Mouse (Mus musculus) CH12.LX (cell line): ENCODE data around the gene Rpp25l. TPM values are rescaled to one million over a fixed set of nuclear protein-coding genes. Genes with fewer than 3 reads are reported as not detected.
"Not testable (repeated sequence)": the region's sequence is repeated elsewhere in the genome, so short reads cannot be mapped to it uniquely, and the experiment has no call there.

Experiments used
- DNase-seq: peaks from one replicate; pipeline ENCODE4 v3.0.0-alpha.2; 2013; ENCODE audit errors: extremely low read depth
- H3K27ac ChIP-seq: 2 replicates; pipeline ENCODE4 v1.5.1; 2012; ENCODE audit warnings: low read depth, mild to moderate bottlenecking, control low read depth, moderate library complexity; ENCODE audit not compliant: insufficient read depth
- H3K27me3 ChIP-seq: replicated peaks from 2 replicates; pipeline ENCODE3; 2012; ENCODE audit warnings: inconsistent platforms
- H3K36me3 ChIP-seq, 2 experiments: replicated peaks in 1 of 2; 2 replicates each; pipeline versions ENCODE3 to v1.6.1; 2012; ENCODE audit warnings: inconsistent platforms in 1 of 2, low read length in 1 of 2, mild to moderate bottlenecking in 1 of 2, mixed read lengths in 1 of 2, moderate library complexity in 1 of 2; ENCODE audit not compliant: control insufficient read depth in 1 of 2, insufficient read depth in 1 of 2
- H3K4me1 ChIP-seq, 2 experiments: 2 replicates each; pipeline ENCODE4 v1.6.1; 2012; ENCODE audit warnings: inconsistent platforms in 1 of 2, moderate library complexity in 1 of 2; ENCODE audit not compliant: insufficient read depth in 2 of 2, control insufficient read depth in 1 of 2
- H3K4me2 ChIP-seq: 2 replicates; pipeline ENCODE4 v1.6.1; 2012; ENCODE audit warnings: low read depth, mild to moderate bottlenecking, control low read depth; ENCODE audit not compliant: poor library complexity, insufficient read depth, severe bottlenecking
- H3K4me3 ChIP-seq, 3 experiments: fragments of 150-350 bp in 1 of 3; sonication (generic) in 1 of 3; replicated peaks in 1 of 3; 2 replicates each; pipeline versions ENCODE3 to v1.5.1; 2011 to 2012; ENCODE audit warnings: low read depth in 2 of 3, low read length in 2 of 3, mild to moderate bottlenecking in 2 of 3, moderate library complexity in 2 of 3, control low read depth in 1 of 3, improper control_type of control experiment in 1 of 3, inconsistent platforms in 1 of 3, mixed read lengths in 1 of 3; ENCODE audit not compliant: poor library complexity in 1 of 3
- H3K79me2 ChIP-seq: replicated peaks from 2 replicates; pipeline ENCODE4 v1.6.1; 2012; ENCODE audit warnings: mild to moderate bottlenecking, moderate library complexity; ENCODE audit not compliant: control insufficient read depth, poor library complexity, insufficient read depth, severe bottlenecking; ENCODE audit errors: extremely low read depth
- H3K9ac ChIP-seq: 2 replicates; pipeline ENCODE4 v1.6.1; 2012; ENCODE audit warnings: low read depth, mild to moderate bottlenecking, control low read depth, moderate library complexity; ENCODE audit not compliant: insufficient read depth
- H3K9me3 ChIP-seq: replicated peaks from 2 replicates; pipeline ENCODE3; 2012; ENCODE audit warnings: low read length, inconsistent platforms, mixed read lengths
- CTCF ChIP-seq, 2 experiments: IDR thresholded peaks in 1 of 2; conservative IDR thresholded peaks in 1 of 2; 2 replicates each; pipeline ENCODE4 v1.5.1; 2011 to 2012; ENCODE audit warnings: low read depth in 2 of 2, low read length in 2 of 2, improper control_type of control experiment in 1 of 2, inconsistent platforms in 1 of 2, mild to moderate bottlenecking in 1 of 2, moderate library complexity in 1 of 2
- E2F4 ChIP-seq: IDR thresholded peaks from 2 replicates; pipeline ENCODE4 v1.6.1; 2011; ENCODE audit warnings: low read depth, low read length, improper control_type of control experiment; ENCODE audit not compliant: insufficient replicate concordance
- EP300 ChIP-seq: IDR thresholded peaks from 2 replicates; pipeline ENCODE4 v1.6.1; 2011; ENCODE audit warnings: low read length, improper control_type of control experiment
- ETS1 ChIP-seq: conservative IDR thresholded peaks from 2 replicates; pipeline ENCODE4 v1.6.1; 2012; ENCODE audit warnings: low read depth, mild to moderate bottlenecking, inconsistent platforms, low read length, improper control_type of control experiment, moderate library complexity
- JUN ChIP-seq: IDR thresholded peaks from 2 replicates; pipeline ENCODE4 v1.6.1; 2011; ENCODE audit warnings: low read depth, mild to moderate bottlenecking, low read length, improper control_type of control experiment, moderate library complexity; ENCODE audit not compliant: insufficient read depth
- JUND ChIP-seq: conservative IDR thresholded peaks from 2 replicates; pipeline ENCODE4 v1.6.1; 2011; ENCODE audit warnings: low read depth, low read length, improper control_type of control experiment
- KAT2A ChIP-seq: IDR thresholded peaks from 2 replicates; pipeline ENCODE4 v1.6.1; 2012; ENCODE audit warnings: low read length, improper control_type of control experiment, inconsistent platforms; ENCODE audit not compliant: insufficient replicate concordance
- MAZ ChIP-seq: IDR thresholded peaks from 2 replicates; pipeline ENCODE4 v1.6.1; 2012; ENCODE audit warnings: low read depth, mild to moderate bottlenecking, inconsistent platforms, low read length, improper control_type of control experiment, moderate library complexity
- MXI1 ChIP-seq: IDR thresholded peaks from 2 replicates; pipeline ENCODE4 v1.6.1; 2011; ENCODE audit warnings: mild to moderate bottlenecking, low read depth, low read length, improper control_type of control experiment
- MYC ChIP-seq: IDR thresholded peaks from 2 replicates; pipeline ENCODE4 v1.6.1; 2011; ENCODE audit warnings: low read depth, mild to moderate bottlenecking, improper control_type of control experiment, low read length
- NELFE ChIP-seq: IDR thresholded peaks from 2 replicates; pipeline ENCODE4 v1.6.1; 2011; ENCODE audit warnings: low read depth, low read length, improper control_type of control experiment
- PAX5 ChIP-seq: IDR thresholded peaks from 2 replicates; pipeline ENCODE4 v1.6.1; 2012; ENCODE audit warnings: low read length, inconsistent platforms, mixed read lengths
- POLR2AphosphoS2 ChIP-seq: IDR thresholded peaks from 2 replicates; pipeline ENCODE4 v1.6.1; 2011; ENCODE audit warnings: low read depth, low read length, improper control_type of control experiment
- TBP ChIP-seq: conservative IDR thresholded peaks from 2 replicates; pipeline ENCODE4 v1.6.1; 2011; ENCODE audit warnings: low read depth, low read length, improper control_type of control experiment
- TCF12 ChIP-seq: IDR thresholded peaks from 2 replicates; pipeline ENCODE4 v1.6.1; 2014; ENCODE audit warnings: low read depth, mild to moderate bottlenecking, inconsistent platforms, low read length, improper control_type of control experiment
- UBTF ChIP-seq: IDR thresholded peaks from 2 replicates; pipeline ENCODE4 v1.6.1; 2012; ENCODE audit warnings: low read depth, mild to moderate bottlenecking, inconsistent platforms, low read length, improper control_type of control experiment, moderate library complexity
- USF1 ChIP-seq: IDR thresholded peaks from 2 replicates; pipeline ENCODE4 v1.6.1; 2014; ENCODE audit warnings: low read depth, mild to moderate bottlenecking, inconsistent platforms, low read length, improper control_type of control experiment
- USF2 ChIP-seq: conservative IDR thresholded peaks from 2 replicates; pipeline ENCODE4 v1.6.1; 2011; ENCODE audit warnings: low read depth, low read length, improper control_type of control experiment
- ZKSCAN1 ChIP-seq: IDR thresholded peaks from 2 replicates; pipeline ENCODE4 v1.6.1; 2012; ENCODE audit warnings: low read depth, inconsistent platforms, low read length, improper control_type of control experiment, borderline replicate concordance
- ZMIZ1 ChIP-seq: IDR thresholded peaks from 2 replicates; pipeline ENCODE4 v1.6.1; 2012; ENCODE audit warnings: low read depth, mild to moderate bottlenecking, inconsistent platforms, low read length, improper control_type of control experiment
- dilution Hi-C: fragments of 300-500 bp; cut with MboI; formaldehyde crosslinking; loops from 2 replicates; pipeline ENCODE4 v1.14.3; 2020; ENCODE audit warnings: low sequenced_read_pairs; ENCODE audit not compliant: extremely low pct_unique_long_range_greater_than_20kb, extremely low pct_ligation_motif_present
- in situ Hi-C: fragments of 300-500 bp; cut with MboI; formaldehyde crosslinking; loops from 3 replicates; pipeline ENCODE4 v1.14.3; 2019; ENCODE audit warnings: low sequenced_read_pairs, low pct_ligation_motif_present, low pct_unique_long_range_greater_than_20kb, mixed read lengths
- polyA plus RNA-seq: library from polyadenylated mRNA; unstranded; fragments of >175 nt; gene quantifications from 2 replicates; pipeline ENCODE4 v1.2.1, GENCODE M21; 2012; ENCODE audit warnings: low read depth; ENCODE audit not compliant: insufficient read length
- total RNA-seq, 2 experiments: library from RNA; depleted of rRNA; stranded (reverse); fragments of 300-350 nt in 1 of 2; fragments of >200 nt in 1 of 2; gene quantifications; 2 replicates each; pipeline ENCODE4 v1.2.3; 2012 to 2014

The Rpp25l gene
- total and polyA plus RNA-seq, 3 experiments, result 48.1 to 72.8 (median 65.3) TPM

DNA sequence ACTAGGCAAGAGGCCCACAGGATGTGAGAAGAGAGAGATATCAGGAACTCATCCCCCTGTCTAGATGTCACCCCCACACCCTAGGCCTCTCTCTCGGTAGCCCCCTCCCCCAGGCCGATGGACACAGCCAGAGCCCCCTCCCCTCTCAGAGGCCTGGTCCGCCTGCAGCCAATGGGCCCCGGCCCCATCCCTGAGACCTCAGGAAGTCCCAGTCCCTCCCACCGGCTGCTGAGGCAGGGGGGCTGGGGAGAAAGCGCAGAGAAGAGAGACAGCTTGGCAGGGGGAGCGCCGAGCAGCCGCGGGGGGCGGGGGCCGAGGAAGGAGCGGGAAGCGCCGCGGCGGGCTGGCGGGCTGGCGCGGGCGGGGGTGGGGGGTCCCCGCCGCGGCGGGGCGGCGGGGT, 30.0 kb downstream of the Rpp25l start:
- H3K9me3 ChIP-seq, H3K27ac ChIP-seq, in situ Hi-C loops, H3K9ac ChIP-seq, DNase-seq, H3K4me1 ChIP-seq, H3K36me3 ChIP-seq, H3K4me2 ChIP-seq, H3K79me2 ChIP-seq, dilution Hi-C loops, H3K4me3 ChIP-seq: not testable (repeated sequence)
- peaks cover 42% of the 10 kb centered on the region for H3K27me3 ChIP-seq

DNA sequence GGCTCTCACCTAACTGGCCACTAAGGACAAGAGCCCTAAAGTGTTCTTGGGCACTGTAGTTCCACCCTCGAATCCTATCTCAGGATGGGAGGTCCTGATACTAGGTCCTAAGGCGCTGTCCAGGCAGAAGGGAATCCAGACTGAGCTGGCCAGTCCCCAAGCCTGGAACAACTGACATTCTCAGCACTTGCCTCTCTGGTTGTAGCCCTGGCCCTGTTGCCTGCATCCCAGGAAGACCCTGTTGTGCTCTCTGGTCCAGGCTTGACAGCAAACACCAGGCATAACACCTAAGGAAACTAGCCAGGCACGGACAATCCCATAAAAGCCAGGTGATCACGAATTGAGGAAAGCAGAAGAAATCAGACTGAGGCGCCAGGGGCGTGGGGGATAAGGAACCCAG, 30.5 kb downstream of the Rpp25l start:
- no peak overlapping the region for H3K27ac ChIP-seq
- no peak for TF ChIP-seq MXI1
- TF ChIP-seq MAZ, result no peak
- no peak for TF ChIP-seq JUN
- no peak for TF ChIP-seq ZMIZ1
- no peak for TF ChIP-seq ZKSCAN1
- no peak for TF ChIP-seq POLR2AphosphoS2
- no peak for TF ChIP-seq KAT2A
- TF ChIP-seq TCF12, result no peak
- no peak for TF ChIP-seq TBP
- TF ChIP-seq ETS1, result no peak
- TF ChIP-seq EP300, result no peak
- TF ChIP-seq CTCF (conservative IDR thresholded peaks at IDR 0.05 in 1 of 2, IDR thresholded peaks at IDR 0.05 in 1 of 2; ENCODE audit: low read depth in 2 of 2, low read length in 2 of 2), result no peak
- TF ChIP-seq MYC, result no peak
- no peak for TF ChIP-seq NELFE
- TF ChIP-seq USF2, result no peak
- TF ChIP-seq UBTF, result no peak
- no peak for TF ChIP-seq JUND
- no peak for TF ChIP-seq USF1
- no peak for TF ChIP-seq PAX5
- no peak for TF ChIP-seq E2F4
- H3K4me2 ChIP-seq, result no peak overlapping the region
- H3K9ac ChIP-seq, result no peak overlapping the region
- no peaks in the 10 kb centered on the region for H3K79me2 ChIP-seq
- no peaks in the 10 kb centered on the region for H3K4me1 ChIP-seq
- no peak overlapping the region for H3K4me3 ChIP-seq
- in situ Hi-C loops (no loop called here), dilution Hi-C loops (no loop called here)
- no peak for DNase-seq
- H3K36me3 ChIP-seq, result no peaks in the 10 kb centered on the region
- no peaks in the 10 kb centered on the region for H3K9me3 ChIP-seq
- H3K27me3 ChIP-seq, result peaks cover 48% of the 10 kb centered on the region
